Mouse (Mus musculus) gastrocnemius, adult 8-10 months (tissue): ENCODE data around the gene Tbca. TPM values are rescaled to one million over a fixed set of nuclear protein-coding genes. Genes with fewer than 3 reads are reported as not detected.

Experiments
- DNase-seq, 2 experiments: peaks; one replicate each; pipeline ENCODE4 v3.0.0; 2022; ENCODE audit warnings: low spot score in 2 of 2
- total RNA-seq, 4 experiments: library from RNA; stranded (reverse); gene quantifications; 2 replicates each; pipeline ENCODE4 v1.2.4; 2022

The Tbca gene
- total RNA-seq, 4 experiments from 2014 or later, result 58.1 to 66.0 (median 64.2) TPM

DNA sequence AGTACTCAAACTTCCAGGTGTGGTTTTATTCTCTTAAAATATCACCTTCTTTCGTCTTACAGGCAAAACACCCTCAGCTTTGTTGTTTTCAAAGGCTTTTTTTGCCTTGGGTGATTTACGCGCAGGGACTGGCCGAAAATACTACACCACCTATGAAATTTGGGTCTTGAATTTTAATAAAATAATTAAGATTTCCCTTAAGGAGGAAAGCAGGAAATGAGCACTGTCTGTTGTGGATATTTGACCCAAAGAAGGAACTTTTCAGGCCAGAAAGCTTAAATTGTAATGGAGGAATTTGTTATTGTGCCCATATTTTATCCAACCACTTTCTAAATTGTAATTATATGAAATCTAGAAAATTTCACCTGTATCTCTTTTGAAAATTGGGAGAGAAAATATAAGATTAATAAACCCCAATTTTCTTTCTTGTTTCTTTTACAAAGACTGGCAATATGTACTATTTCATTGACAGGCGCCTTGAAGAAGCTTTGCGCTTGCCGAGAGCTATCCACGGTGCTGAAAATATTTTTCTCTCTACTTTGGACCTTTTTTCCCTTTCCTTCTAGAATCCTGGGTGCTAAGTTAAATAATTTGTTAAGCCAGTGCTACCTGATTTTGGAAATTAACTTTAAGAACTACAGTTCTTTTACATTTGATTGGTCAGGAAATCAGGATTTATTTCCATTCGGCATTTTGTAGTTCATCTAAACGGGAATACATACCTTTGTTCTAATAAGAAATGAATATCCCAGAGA is 89.5 kb downstream of the Tbca start:
- DNase-seq, result no peak

DNA sequence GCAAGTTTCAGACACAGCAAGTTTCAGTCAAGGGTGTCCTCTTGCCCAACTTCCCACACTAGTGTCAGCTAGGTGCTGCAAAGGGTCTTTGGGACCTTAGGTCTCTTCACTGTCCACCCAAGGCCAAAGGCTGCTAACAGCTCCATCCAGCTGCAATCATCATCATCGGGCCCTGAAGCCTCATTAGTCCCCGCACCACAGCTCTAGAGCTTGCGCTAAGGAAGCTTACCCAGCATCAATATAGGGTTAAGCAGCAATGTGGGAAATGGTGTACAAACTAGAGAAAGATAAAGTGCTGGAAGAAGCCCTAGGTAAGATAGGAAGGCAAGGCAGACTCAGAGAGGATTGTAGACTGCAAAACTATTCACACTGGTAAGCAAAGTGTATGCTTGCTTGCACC is 92.5 kb downstream of the Tbca start:
- no peak for DNase-seq

DNA sequence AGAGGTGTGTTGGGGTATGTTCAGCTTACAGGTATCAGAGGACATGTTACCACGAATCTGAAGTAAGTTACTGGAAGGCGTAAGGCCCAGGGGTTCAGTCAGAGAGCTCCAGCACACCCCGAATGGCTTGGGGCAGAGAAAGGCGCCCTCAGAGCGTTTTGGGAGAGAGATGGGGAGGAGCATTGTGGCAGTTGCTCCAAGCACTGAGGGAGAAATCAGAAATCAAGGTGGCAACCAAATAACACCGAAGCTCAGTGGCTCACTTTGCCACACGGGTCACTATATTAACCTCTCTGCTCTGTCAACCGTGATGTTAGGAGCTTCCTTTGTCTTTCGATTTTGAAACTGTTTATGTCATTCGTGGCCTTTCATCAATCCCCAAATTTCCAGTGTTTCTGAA is 93.5 kb downstream of the Tbca start:
- no peak for DNase-seq

DNA sequence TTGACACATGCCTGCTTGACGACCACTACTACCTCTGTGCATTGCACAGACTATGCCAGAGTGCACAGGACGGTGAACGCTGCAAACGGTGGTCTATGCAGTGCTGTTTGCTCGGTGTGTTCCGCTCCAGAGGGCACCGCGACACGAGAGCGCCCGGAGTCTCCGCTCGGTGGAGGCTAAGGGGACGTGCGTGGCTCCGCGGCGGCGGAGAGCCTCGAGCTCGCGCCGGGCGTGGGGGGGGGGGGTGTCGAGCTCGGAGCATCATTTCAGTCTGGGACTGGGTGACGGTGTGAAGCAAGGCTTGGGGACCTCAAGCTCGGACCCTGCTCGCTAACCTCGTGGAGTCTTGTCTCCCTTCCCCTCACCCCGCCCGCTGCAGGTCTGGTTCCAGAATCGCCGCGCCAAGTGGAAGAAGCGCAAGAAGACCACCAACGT is 94.0 kb downstream of the Tbca start:
- DNase-seq, result no peak

DNA sequence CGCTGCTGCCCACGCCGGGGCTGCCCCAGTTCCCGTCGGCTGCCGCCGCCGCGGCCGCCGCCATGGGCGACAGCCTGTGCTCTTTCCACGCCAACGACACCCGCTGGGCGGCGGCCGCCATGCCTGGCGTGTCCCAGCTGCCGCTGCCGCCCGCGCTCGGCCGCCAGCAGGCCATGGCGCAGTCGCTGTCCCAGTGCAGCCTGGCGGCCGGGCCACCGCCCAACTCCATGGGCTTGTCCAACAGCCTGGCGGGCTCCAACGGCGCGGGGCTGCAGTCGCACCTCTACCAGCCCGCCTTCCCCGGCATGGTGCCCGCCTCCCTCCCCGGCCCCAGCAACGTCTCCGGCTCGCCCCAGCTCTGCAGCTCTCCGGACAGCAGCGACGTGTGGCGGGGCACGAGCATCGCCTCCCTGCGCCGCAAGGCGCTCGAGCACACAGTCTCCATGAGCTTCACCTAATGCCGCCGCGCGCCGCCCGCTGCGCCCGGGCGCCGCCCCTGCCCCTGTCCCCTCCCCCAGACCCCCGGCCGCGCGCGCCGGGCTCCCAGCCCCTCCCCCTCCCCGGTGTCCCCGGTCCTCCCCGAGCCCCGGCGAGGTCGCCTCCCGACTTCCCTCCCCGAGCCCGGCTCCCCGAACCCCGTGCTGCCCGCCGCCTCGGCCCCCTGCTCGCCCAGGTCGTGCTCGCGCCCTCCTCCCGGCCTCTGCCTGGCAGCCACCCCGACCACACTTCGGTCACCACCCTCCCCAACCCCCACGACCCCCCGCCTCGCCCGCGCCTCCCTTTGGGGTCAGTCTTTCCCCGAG is 94.7 kb downstream of the Tbca start:
- DNase-seq, result no peak

DNA sequence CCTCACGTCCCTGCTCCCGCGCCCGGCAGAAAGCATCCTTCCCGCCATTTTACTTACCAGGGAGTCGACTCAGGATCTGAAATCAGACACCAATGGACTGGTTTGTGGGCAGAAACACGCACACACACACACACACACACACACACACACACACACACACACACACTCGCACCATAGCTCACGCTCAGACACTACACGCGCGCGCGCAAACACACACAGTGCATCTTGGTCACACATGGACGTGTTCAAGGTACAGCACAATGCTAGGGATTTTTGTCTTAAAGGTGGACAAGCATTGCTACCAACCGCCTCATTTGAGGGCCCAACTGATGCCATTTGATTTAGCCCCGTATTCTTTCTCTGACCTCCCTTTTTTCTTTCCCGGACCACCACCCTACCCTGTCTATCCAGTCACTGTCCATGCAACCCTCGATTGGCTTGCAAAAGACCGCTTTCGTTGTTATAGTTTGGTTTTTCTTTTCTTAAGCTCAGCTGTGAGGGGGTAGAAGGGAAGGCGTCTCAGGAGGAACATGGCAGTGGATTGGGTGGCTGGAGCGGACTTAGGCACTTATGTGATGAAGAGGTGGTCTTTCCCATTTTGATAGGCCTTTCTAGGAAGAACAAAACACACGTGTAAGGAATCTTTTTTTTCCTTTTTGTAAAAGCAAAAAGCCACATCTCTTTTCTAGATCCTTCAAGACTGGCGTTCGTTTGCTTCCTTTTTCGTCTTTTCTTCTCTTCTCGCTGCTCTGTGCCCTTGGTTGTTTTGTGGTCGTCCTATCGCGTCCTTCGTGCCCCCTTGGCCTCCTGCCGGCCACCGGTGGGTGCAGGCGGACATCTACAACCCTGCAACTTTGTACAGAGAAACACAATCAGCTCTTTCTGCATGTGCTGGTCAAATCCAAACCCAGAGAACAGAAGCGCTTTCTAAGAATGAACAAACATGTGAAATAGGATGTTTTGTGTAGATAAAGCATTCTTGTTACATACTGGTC is 95.6 kb downstream of the Tbca start:
- no peak for DNase-seq

DNA sequence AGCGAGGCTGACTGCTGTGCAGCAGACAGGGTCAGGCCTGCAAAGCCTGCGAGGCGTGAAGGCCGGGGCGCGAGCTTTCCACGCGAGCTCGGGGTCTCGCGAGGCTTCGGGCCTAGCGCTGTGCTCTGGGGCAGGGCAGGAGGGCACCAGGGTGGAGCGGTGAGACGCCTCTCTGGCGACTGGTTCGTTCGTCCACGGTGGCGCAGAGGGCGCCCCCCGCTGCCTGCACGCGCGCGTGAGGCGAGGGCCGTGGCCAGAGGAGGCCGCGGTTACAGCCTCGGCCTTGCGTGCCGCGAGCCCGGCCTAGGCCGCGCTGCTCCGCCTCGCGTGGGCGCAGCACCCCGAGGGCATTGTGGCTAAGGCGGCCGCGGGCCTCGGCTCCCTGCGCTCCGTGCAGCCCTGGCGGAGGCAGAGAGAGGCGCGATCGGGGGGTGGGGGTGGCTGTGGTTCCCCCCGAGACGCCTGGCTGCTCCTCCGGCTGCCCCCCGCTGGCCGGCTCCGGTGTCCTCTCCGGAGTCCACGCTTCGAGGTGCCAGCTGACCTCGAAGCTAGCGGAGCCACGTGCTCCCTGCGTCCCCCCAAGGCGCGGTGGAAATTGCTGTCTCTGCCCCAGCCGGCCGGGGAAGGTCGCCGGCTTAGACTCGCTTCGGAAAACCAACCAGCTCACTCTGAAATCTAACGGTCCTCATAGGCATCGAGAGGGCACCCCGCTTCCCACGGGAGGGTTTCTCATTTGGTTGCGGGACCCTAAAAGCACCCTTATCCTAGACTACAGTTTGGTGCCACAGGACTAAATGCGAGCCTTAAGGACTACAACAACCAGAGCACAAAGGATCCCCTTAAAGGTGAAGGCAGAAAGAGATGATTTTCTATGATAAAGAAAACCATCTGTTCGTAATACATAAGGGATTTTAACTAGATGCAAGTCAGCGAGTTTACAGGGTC is 96.9 kb downstream of the Tbca start:
- no peak for DNase-seq

Other genes with a start within 250 kb of the Tbca start
- gene Otp, start 86.7 kb downstream of the Tbca start, total RNA-seq, result not detected
- 10 to 100 TPM; 16.1 to 17.6 (median 17.4) TPM for gene Wdr41, start 187.4 kb downstream of the Tbca start, total RNA-seq